Mouse (Mus musculus) ES-Bruce4 (cell line): Measurements from ENCODE around the gene Rpl35a. TPM values are rescaled to one million over a fixed set of nuclear protein-coding genes. Genes with fewer than 3 reads are reported as not detected.

ENCODE experiments used
- H3K27ac ChIP-seq: 2 replicates; pipeline ENCODE4 v1.5.1; 2012; ENCODE audit warnings: low read length, inconsistent platforms; ENCODE audit not compliant: insufficient read depth
- H3K27me3 ChIP-seq: 2 replicates; pipeline ENCODE4 v1.6.1; 2012; ENCODE audit warnings: mild to moderate bottlenecking, low read length, inconsistent platforms; ENCODE audit not compliant: control insufficient read depth, poor library complexity, insufficient read depth, severe bottlenecking
- H3K36me3 ChIP-seq: 2 replicates; pipeline ENCODE4 v1.6.1; 2012; ENCODE audit warnings: inconsistent platforms, mild to moderate bottlenecking, low read length, moderate library complexity; ENCODE audit not compliant: control insufficient read depth, poor library complexity, insufficient read depth, severe bottlenecking
- H3K4me1 ChIP-seq: one replicate; pipeline ENCODE4 v1.8.1; 2011; ENCODE audit warnings: low read length; ENCODE audit not compliant: control insufficient read depth, insufficient read depth
- H3K4me3 ChIP-seq: 2 replicates; pipeline ENCODE4 v1.5.1; 2011; ENCODE audit warnings: low read depth, mild to moderate bottlenecking, low read length
- H3K9ac ChIP-seq: 2 replicates; pipeline ENCODE4 v1.6.1; 2012; ENCODE audit warnings: low read depth, mild to moderate bottlenecking, inconsistent platforms; ENCODE audit not compliant: poor library complexity, severe bottlenecking
- H3K9me3 ChIP-seq: replicated peaks from 2 replicates; pipeline ENCODE4 v1.6.1; 2012; ENCODE audit warnings: mild to moderate bottlenecking, low read length, inconsistent platforms; ENCODE audit not compliant: control insufficient read depth, poor library complexity, insufficient read depth, severe bottlenecking
- CTCF ChIP-seq: IDR thresholded peaks from one replicate; pipeline ENCODE4 v1.8.1; 2011; ENCODE audit warnings: low read depth, low read length
- EP300 ChIP-seq: IDR thresholded peaks from 2 replicates; pipeline ENCODE4 v1.6.1; 2011; ENCODE audit warnings: low read depth, low read length; ENCODE audit not compliant: insufficient read depth
- POLR2A ChIP-seq: IDR thresholded peaks from one replicate; pipeline ENCODE4 v1.8.1; 2011; ENCODE audit warnings: low read length; ENCODE audit not compliant: insufficient read depth
- polyA plus RNA-seq: library from polyadenylated mRNA; stranded (reverse); fragments of >200 nt; gene quantifications from 2 replicates; pipeline ENCODE4 v1.2.4, GENCODE M21; 2011; ENCODE audit warnings: low read depth; ENCODE audit not compliant: missing spikeins, insufficient read depth, insufficient read length

Gene Rpl35a
- polyA plus RNA-seq, 1 experiment = 1,499 TPM

GRCm38 (mm10) chr16:33080063-33080462 lies 23.8 kb downstream of the Rpl35a start:
- Histone ChIP-seq H3K4me3 (no peak overlapping the region), H3K9ac (no peak overlapping the region), H3K27me3 (no peaks in the 10 kb centered on the region), H3K4me1 (peaks cover 3% of the 10 kb centered on the region), H3K27ac (no peak overlapping the region), H3K9me3 (no peaks in the 10 kb centered on the region), H3K36me3 (no peaks in the 10 kb centered on the region)
- no peak for TF ChIP-seq POLR2A
- no peak for TF ChIP-seq CTCF
- no peak for TF ChIP-seq EP300

GRCm38 (mm10) chr16:33082951-33083350 lies 26.7 kb downstream of the Rpl35a start:
- TF ChIP-seq EP300 (no peak), POLR2A (no peak), CTCF (no peak)
- Histone ChIP-seq H3K36me3 (no peaks in the 10 kb centered on the region), H3K4me1 (peaks cover 3% of the 10 kb centered on the region), H3K9ac (no peak overlapping the region), H3K27me3 (no peaks in the 10 kb centered on the region), H3K4me3 (no peak overlapping the region), H3K9me3 (no peaks in the 10 kb centered on the region), H3K27ac (no peak overlapping the region)

GRCm38 (mm10) chr16:33083996-33084395 lies 27.7 kb downstream of the Rpl35a start:
- TF ChIP-seq EP300 (no peak), CTCF (no peak), POLR2A (no peak)
- Histone ChIP-seq H3K27me3 (no peaks in the 10 kb centered on the region), H3K9me3 (no peaks in the 10 kb centered on the region), H3K4me1 (no peaks in the 10 kb centered on the region), H3K36me3 (no peaks in the 10 kb centered on the region), H3K9ac (no peak overlapping the region), H3K27ac (no peak overlapping the region), H3K4me3 (no peak overlapping the region)

- H3K9ac ChIP-seq = no peak overlapping the region
- no peaks in the 10 kb centered on the region for H3K36me3 ChIP-seq
- no peaks in the 10 kb centered on the region for H3K4me1 ChIP-seq
- TF ChIP-seq CTCF (no peak), EP300 (no peak), POLR2A (no peak)
- H3K4me3 ChIP-seq = no peak overlapping the region
- H3K9me3 ChIP-seq = no peaks in the 10 kb centered on the region
- no peak overlapping the region for H3K27ac ChIP-seq
- no peaks in the 10 kb centered on the region for H3K27me3 ChIP-seq
These were observed 29.4 kb downstream of the Rpl35a start for GRCm38 (mm10) chr16:33085666-33086065.

Other genes starting within 250 kb of the Rpl35a start
- gene Smbd1, start 246.0 kb upstream of the Rpl35a start, polyA plus RNA-seq = not detected in 2 replicates
- 116 and 124 TPM in 2 replicates for gene Fyttd1, start 179.0 kb upstream of the Rpl35a start, polyA plus RNA-seq
- 19.8 and 23.7 TPM in 2 replicates for gene Rubcn, start 178.7 kb upstream of the Rpl35a start, polyA plus RNA-seq
- gene Lrch3, start 142.4 kb upstream of the Rpl35a start, polyA plus RNA-seq = 32.5 and 32.9 TPM in 2 replicates
- gene Iqcg, start 235 bp upstream of the Rpl35a start, polyA plus RNA-seq = 18.0 and 19.8 TPM in 2 replicates
- gene Lmln, start 6.1 kb downstream of the Rpl35a start, polyA plus RNA-seq = 3.2 and 5.4 TPM in 2 replicates
- gene Osbpl11, start 128.6 kb downstream of the Rpl35a start, polyA plus RNA-seq = 18.6 and 21.4 TPM in 2 replicates
- gene Snx4, start 195.0 kb downstream of the Rpl35a start, polyA plus RNA-seq = 97.0 and 97.8 TPM in 2 replicates